Mouse (Mus musculus) heart, adult 8-10 months (tissue): ENCODE data around the gene Prol1. TPM values are rescaled to one million over a fixed set of nuclear protein-coding genes. Genes with fewer than 3 reads are reported as not detected.
"Not testable (repeated sequence)": the region's sequence is repeated elsewhere in the genome, so short reads cannot be mapped to it uniquely, and the experiment has no call there.

Source experiments
- DNase-seq: peaks from one replicate; pipeline ENCODE4 v3.0.0; 2022; ENCODE audit warnings: low spot score
- total RNA-seq, 4 experiments: library from RNA; stranded (reverse); gene quantifications; 2 replicates each; pipeline ENCODE4 v1.2.4; 2022

Gene Prol1
- total RNA-seq = not detected

- DNase-seq = no peak
Observed at GRCm38 (mm10) chr5:88317012-88317411, at the start of gene Prol1. Prol1 (plus strand) TSS chr5:88317312.

GRCm38 (mm10) chr5:88268619-88269018 lies 48.5 kb upstream of the Prol1 start, which contains the start of gene Gm7714:
Gm7714 (plus strand) TSS chr5:88268919.
- no peak for DNase-seq

GRCm38 (mm10) chr5:88311307-88311706 lies 5.8 kb upstream of the Prol1 start:
- not testable (repeated sequence) for DNase-seq

- DNase-seq = not testable (repeated sequence)
Observed at GRCm38 (mm10) chr5:88348533-88348932, 31.4 kb downstream of the Prol1 start.

GRCm38 (mm10) chr5:88364768-88365167 lies 47.7 kb downstream of the Prol1 start:
- no peak for DNase-seq

GRCm38 (mm10) chr5:88366886-88367285 lies 49.8 kb downstream of the Prol1 start:
- DNase-seq = no peak

- no peak for DNase-seq
Observed at GRCm38 (mm10) chr5:88370578-88371232, 53.6 kb downstream of the Prol1 start.

- DNase-seq = no peak
Observed at GRCm38 (mm10) chr5:88372563-88372962, 55.5 kb downstream of the Prol1 start.

- DNase-seq = no peak
Observed at GRCm38 (mm10) chr5:88375808-88376207, 58.7 kb downstream of the Prol1 start, which contains the start of gene Amtn. Amtn (plus strand) TSS chr5:88376108.

Other genes starting within 250 kb of the Prol1 start
- not detected for gene Smr2, start 230.8 kb upstream of the Prol1 start, total RNA-seq
- gene Gm11116, start 205.8 kb upstream of the Prol1 start, total RNA-seq = not detected
- gene Gm11115, start 163.2 kb upstream of the Prol1 start, total RNA-seq = not detected
- gene Gm7714, start 48.4 kb upstream of the Prol1 start, total RNA-seq = not detected
- under 1 TPM in 1 of 4 experiments, not detected in 3; 0.50 TPM for gene Amtn, start 58.8 kb downstream of the Prol1 start, total RNA-seq
- not detected for gene Ambn, start 138.7 kb downstream of the Prol1 start, total RNA-seq
- gene Enam, start 170.7 kb downstream of the Prol1 start, total RNA-seq = not detected
- gene Jchain, start 210.6 kb downstream of the Prol1 start, total RNA-seq = under 1 TPM in 3 of 4 experiments, not detected in 1; 0.22 to 0.63 (median 0.37) TPM
- 10 to 100 TPM; 17.8 to 25.6 (median 21.5) TPM for gene Utp3, start 237.2 kb downstream of the Prol1 start, total RNA-seq
- gene Rufy3, start 247.7 kb downstream of the Prol1 start, total RNA-seq = 10 to 100 TPM; 12.8 to 16.1 (median 14.4) TPM